Mouse (Mus musculus): ENCODE data around the gene Gsdma. TPM values are rescaled to one million over a fixed set of nuclear protein-coding genes. Genes with fewer than 3 reads are reported as not detected.
"Not testable (repeated sequence)": the region's sequence is repeated elsewhere in the genome, so short reads cannot be mapped to it uniquely, and the experiment has no call there.

The Gsdma gene
- polyA plus RNA-seq, 1 experiment from 2014 or later, result 10.5 TPM

DNA sequence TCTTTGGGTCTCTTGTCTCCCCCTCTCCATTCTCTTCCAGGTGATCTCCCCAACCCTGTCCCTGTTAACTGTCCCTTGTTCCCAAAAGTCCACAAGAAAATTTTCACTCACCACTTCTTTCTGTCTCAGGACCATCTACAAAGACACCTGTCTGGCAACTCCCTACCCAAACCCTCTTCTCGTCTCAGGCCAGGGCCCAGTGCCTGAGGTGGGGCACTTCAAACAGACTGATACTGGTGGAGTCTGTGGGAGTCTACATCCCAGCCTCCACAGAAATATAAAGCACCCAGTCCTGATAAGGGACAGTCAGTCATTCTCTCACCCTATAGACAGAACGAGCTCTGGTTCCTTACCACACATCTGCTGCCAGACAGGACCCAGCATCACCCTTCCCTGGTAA lies 17.7 kb upstream of the Gsdma start, which contains the start of gene Gsdma2:
Gene Gsdma2, plus strand, starts transcription at position 301 of the 400 bp plus-strand sequence.
- H3K9me3 ChIP-seq, result no peaks in the 10 kb centered on the region

GRCm38 (mm10) chr11:98655076-98655475 lies 9.1 kb upstream of the Gsdma start:
- H3K27me3 ChIP-seq; H3K4me2 ChIP-seq; H3K9me3 ChIP-seq; H3K4me1 ChIP-seq; H3K36me3 ChIP-seq; ATAC-seq (ENCODE audit: insufficient number of reproducible peaks, low FRiP score, low TSS enrichment, low read depth); H3K9ac ChIP-seq; H3K4me3 ChIP-seq; H3K27ac ChIP-seq: not testable (repeated sequence)
- 13% methylated on average over 7 of the region's 7 CpGs for WGBS

More for the DNA sequence above, 17.7 kb upstream of the Gsdma start, which contains the start of gene Gsdma2:
- 49% methylated on average over 2 of the region's 2 CpGs for WGBS
- H3K4me3 ChIP-seq, result no peak within 1 kb of the TSS
- H3K4me2 ChIP-seq, result no peak within 1 kb of the TSS
- H3K27ac ChIP-seq, result no peak within 1 kb of the TSS
- no peak for ATAC-seq (ENCODE audit: insufficient number of reproducible peaks, low FRiP score, low TSS enrichment, low read depth)
- no peaks in the 10 kb centered on the region for H3K36me3 ChIP-seq
- no peaks in the 10 kb centered on the region for H3K4me1 ChIP-seq
- H3K9ac ChIP-seq, result no peak within 1 kb of the TSS
- no peaks in the 10 kb centered on the region; the same call in 1 of the 2 replicates for H3K27me3 ChIP-seq

DNA sequence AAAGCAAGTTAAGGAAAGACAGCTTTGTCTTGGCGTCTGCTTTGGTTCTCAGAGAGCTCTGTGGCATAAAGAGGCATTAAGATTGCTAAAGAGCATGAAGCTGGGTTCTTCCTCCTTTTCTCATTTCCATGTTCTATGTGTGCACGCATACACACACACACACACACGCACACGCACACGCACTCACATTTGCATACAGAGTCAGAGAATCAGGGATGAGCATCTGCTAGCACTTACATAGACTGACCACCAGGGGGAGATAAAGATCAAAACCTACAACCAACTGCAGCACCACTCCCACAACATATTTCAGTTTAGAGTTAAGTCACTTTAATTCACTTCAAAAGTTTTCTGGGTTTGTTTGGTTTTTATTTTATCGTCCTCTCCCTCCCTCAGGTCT lies 3.6 kb upstream of the Gsdma start:
- no peak overlapping the region for H3K27ac ChIP-seq
- H3K9ac ChIP-seq, result no peak overlapping the region
- WGBS, result 8% methylated on average over 6 of the region's 6 CpGs
- H3K9me3 ChIP-seq, result no peaks in the 10 kb centered on the region
- peaks cover 4% of the 10 kb centered on the region; the same call in 1 of the 2 replicates for H3K27me3 ChIP-seq
- no peak overlapping the region for H3K4me2 ChIP-seq
- H3K4me3 ChIP-seq, result no peak overlapping the region
- no peak for ATAC-seq (ENCODE audit: insufficient number of reproducible peaks, low FRiP score, low TSS enrichment, low read depth)
- no peaks in the 10 kb centered on the region for H3K36me3 ChIP-seq
- no peaks in the 10 kb centered on the region for H3K4me1 ChIP-seq

- ATAC-seq (ENCODE audit: insufficient number of reproducible peaks, low FRiP score, low TSS enrichment, low read depth), result no peak
- Histone ChIP-seq H3K27me3 (peaks cover 25% of the 10 kb centered on the region), H3K4me3 (no peak overlapping the region), H3K4me2 (no peak overlapping the region), H3K4me1 (no peaks in the 10 kb centered on the region), H3K9me3 (no peaks in the 10 kb centered on the region), H3K9ac (no peak overlapping the region), H3K27ac (no peak overlapping the region), H3K36me3 (no peaks in the 10 kb centered on the region)
- WGBS, result 51% methylated on average over 2 of the region's 2 CpGs
Measured at GRCm38 (mm10) chr11:98668984-98669383, 4.8 kb downstream of the Gsdma start.

DNA sequence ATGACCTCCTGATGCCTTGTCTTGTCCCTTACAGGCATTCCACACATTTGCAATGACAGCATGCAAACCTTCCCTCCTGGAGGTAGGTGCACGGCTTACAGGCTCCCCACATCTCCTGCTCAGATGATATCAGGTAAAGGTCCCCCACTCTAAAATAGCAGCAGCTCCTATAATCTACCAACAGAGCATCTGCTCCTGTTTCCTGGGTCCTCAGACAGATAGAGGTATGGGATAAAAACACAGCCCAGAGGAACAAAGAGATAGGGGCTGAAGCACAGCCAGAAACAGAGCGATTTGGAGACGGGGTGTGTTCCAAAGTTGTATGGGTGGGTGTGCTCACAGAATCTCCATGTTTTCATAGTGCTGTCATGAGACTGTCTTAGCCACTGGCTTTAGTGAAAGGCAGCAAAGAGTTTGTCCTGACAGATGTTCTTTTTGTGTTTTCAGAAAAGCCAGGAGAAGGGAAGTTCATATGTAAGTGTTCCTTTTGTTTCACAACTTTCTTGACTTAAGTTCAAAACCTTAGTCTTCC lies 7.2 kb downstream of the Gsdma start:
- Histone ChIP-seq H3K4me3 (no peak overlapping the region), H3K27me3 (peaks cover 22% of the 10 kb centered on the region), H3K36me3 (no peaks in the 10 kb centered on the region), H3K9ac (no peak overlapping the region), H3K4me1 (no peaks in the 10 kb centered on the region), H3K9me3 (no peaks in the 10 kb centered on the region), H3K4me2 (no peak overlapping the region), H3K27ac (no peak overlapping the region)
- WGBS, result 66% methylated on average over 3 of the region's 3 CpGs
- ATAC-seq (ENCODE audit: insufficient number of reproducible peaks, low FRiP score, low TSS enrichment, low read depth), result no peak

DNA sequence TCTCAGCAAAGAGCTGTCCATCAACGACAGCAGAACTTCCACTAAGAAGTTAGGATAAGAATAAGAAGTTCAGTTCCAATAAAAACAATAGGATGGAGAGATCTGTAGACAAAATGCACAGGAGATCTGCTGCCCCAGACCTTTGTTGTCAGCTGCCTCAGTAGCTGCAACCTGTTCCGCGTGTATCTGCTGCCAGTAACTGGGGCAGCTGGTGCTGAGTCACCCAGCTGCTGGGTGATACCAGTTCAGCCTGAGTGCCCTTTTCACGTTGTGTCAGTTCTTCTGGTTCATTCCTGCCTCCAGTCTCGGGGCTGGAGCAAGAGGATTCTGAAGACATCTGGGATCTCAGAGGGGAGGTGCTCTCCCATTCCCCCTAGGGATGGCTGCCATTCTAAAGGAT lies 7.7 kb downstream of the Gsdma start:
- H3K4me3 ChIP-seq, result no peak overlapping the region
- peaks cover 18% of the 10 kb centered on the region for H3K27me3 ChIP-seq
- ATAC-seq (ENCODE audit: insufficient number of reproducible peaks, low FRiP score, low TSS enrichment, low read depth), result no peak
- no peaks in the 10 kb centered on the region for H3K36me3 ChIP-seq
- H3K9ac ChIP-seq, result no peak overlapping the region
- H3K27ac ChIP-seq, result no peak overlapping the region
- H3K4me2 ChIP-seq, result no peak overlapping the region
- 49% methylated on average over 5 of the region's 5 CpGs for WGBS
- H3K9me3 ChIP-seq, result no peaks in the 10 kb centered on the region
- no peaks in the 10 kb centered on the region for H3K4me1 ChIP-seq

DNA sequence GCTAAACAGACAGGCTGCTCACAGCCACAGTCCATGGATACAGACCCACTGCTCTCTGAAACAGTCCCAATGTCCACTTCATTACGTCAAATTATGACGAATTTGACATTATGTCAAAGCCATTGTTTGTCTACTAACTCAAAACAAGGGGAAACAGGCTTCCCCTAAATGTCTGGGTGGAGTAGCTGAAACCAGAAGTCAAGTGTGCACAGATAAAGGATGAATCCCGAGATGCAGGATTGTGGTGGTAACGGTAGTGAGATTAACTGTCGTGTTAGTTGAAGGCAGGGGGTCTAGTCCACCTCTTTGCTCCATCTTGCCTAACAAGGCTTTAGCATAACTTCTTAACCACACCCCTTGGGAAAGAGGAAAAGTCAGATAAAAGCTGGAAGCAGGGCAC lies 8.3 kb downstream of the Gsdma start:
- no peak for ATAC-seq (ENCODE audit: insufficient number of reproducible peaks, low FRiP score, low TSS enrichment, low read depth)
- no peaks in the 10 kb centered on the region for H3K4me1 ChIP-seq
- H3K4me3 ChIP-seq, result no peak overlapping the region
- H3K9me3 ChIP-seq, result no peaks in the 10 kb centered on the region
- H3K27ac ChIP-seq, result no peak overlapping the region
- peaks cover 15% of the 10 kb centered on the region for H3K27me3 ChIP-seq
- no peak overlapping the region for H3K9ac ChIP-seq
- no peak overlapping the region for H3K4me2 ChIP-seq
- H3K36me3 ChIP-seq, result no peaks in the 10 kb centered on the region
- 86% methylated on average over 5 of the region's 5 CpGs for WGBS

DNA sequence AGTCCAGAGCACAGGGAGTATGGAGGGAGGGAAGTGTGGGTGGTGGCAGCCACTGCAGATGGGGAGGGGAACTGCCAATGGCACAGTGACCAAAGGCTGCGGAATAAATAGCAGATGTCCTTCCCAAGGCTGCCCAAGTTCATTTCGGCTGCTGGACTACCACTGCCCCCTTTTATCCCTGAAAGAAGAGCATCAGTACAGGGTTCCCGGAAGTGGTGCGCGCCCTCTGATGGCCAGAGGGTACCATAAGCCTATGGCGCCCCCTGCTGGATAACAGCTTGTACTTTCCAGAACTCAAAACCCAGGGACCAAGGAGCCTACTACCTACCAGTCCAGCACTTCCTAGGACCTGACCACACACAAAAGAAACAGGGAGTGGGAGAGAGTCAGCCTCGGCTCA lies 9.0 kb downstream of the Gsdma start:
- H3K4me1 ChIP-seq, H3K27ac ChIP-seq, H3K9me3 ChIP-seq, H3K4me3 ChIP-seq, H3K9ac ChIP-seq, H3K36me3 ChIP-seq, H3K27me3 ChIP-seq: not testable (repeated sequence)
- H3K4me2 ChIP-seq, result 0 out of 2 replicates have a peak overlapping the region, but pooled peaks have one; percentile 14
- 4% methylated on average over 7 of the region's 7 CpGs for WGBS
- 0 out of 2 replicates have a peak, but pooled peaks have one; percentile 27 for ATAC-seq (ENCODE audit: insufficient number of reproducible peaks, low FRiP score, low TSS enrichment, low read depth)

DNA sequence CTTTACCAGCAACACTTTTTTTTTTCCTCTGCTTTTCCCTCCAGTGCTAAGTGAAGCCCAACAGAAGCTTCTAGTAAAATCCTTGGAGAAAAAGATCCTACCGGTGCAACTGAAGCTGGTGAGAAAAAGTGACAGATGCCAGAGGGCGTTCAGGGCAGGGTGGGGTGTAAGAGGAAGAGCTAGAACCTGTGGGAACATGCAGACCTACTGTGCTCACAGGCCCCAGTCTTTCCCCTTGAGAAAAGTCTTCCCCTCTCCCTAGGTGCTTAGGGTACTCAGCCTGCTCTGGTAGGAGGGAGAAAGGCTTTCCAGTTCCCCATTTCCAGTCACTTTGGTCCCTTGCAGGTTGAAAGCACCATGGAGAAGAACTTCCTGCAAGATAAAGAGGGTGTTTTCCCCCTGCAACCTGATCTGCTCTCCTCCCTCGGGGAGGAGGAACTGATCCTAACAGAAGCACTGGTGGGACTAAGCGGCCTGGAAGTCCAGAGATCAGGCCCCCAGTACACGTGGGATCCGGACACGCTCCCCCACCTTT lies 11.7 kb downstream of the Gsdma start:
- Histone ChIP-seq H3K9me3 (no peaks in the 10 kb centered on the region), H3K27me3 (no peaks in the 10 kb centered on the region), H3K9ac (no peak overlapping the region), H3K4me3 (no peak overlapping the region), H3K36me3 (no peaks in the 10 kb centered on the region), H3K4me2 (no peak overlapping the region), H3K27ac (no peak overlapping the region), H3K4me1 (no peaks in the 10 kb centered on the region)
- WGBS, result 34% methylated on average over 7 of the region's 7 CpGs
- ATAC-seq (ENCODE audit: insufficient number of reproducible peaks, low FRiP score, low TSS enrichment, low read depth), result no peak

DNA sequence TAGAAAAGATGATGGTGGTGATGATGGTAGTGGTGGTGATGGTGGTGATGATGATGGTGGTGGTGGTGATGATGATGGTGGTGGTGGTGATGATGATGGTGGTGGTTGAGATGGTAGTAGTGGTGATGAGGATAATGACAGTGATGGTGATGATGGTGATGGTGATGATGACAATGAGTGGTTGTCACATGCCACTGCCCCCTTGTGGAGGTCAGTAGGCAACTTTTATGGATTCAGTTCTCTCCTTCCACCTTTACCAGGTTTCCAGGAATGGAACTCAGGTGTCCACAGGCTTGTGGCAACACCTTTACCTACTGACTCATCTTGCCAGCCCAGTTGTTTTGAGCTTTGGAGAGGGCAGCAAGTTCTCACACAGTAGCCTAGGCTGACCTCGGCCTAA lies 15.9 kb downstream of the Gsdma start:
- Histone ChIP-seq H3K9me3 (no peaks in the 10 kb centered on the region), H3K36me3 (peaks cover 3% of the 10 kb centered on the region), H3K4me2 (no peak overlapping the region), H3K9ac (no peak overlapping the region), H3K4me3 (no peak overlapping the region), H3K27ac (no peak overlapping the region), H3K27me3 (no peaks in the 10 kb centered on the region), H3K4me1 (peaks cover 9% of the 10 kb centered on the region)
- WGBS, result 98% methylated on average over 1 of the region's 1 CpGs
- ATAC-seq (ENCODE audit: insufficient number of reproducible peaks, low FRiP score, low TSS enrichment, low read depth), result no peak

- not testable (repeated sequence) for H3K36me3 ChIP-seq; H3K4me3 ChIP-seq; H3K4me2 ChIP-seq; ATAC-seq (ENCODE audit: insufficient number of reproducible peaks, low FRiP score, low TSS enrichment, low read depth); H3K27ac ChIP-seq; H3K9me3 ChIP-seq; H3K9ac ChIP-seq; H3K27me3 ChIP-seq; H3K4me1 ChIP-seq
- 93% methylated on average over 4 of the region's 4 CpGs for WGBS
Measured at GRCm38 (mm10) chr11:98680595-98680994, 16.4 kb downstream of the Gsdma start.

GRCm38 (mm10) chr11:98681186-98681585 lies 17.0 kb downstream of the Gsdma start:
- 76% methylated on average over 4 of the region's 4 CpGs for WGBS
- Histone ChIP-seq H3K4me1 (peaks cover 9% of the 10 kb centered on the region), H3K36me3 (peaks cover 15% of the 10 kb centered on the region), H3K9me3 (no peaks in the 10 kb centered on the region), H3K4me2 (no peak overlapping the region), H3K27ac (no peak overlapping the region), H3K4me3 (no peak overlapping the region), H3K9ac (no peak overlapping the region), H3K27me3 (no peaks in the 10 kb centered on the region)
- ATAC-seq (ENCODE audit: insufficient number of reproducible peaks, low FRiP score, low TSS enrichment, low read depth), result no peak
